Mouse (Mus musculus): ENCODE data around the gene Dpp6.

The Dpp6 gene

DNA sequence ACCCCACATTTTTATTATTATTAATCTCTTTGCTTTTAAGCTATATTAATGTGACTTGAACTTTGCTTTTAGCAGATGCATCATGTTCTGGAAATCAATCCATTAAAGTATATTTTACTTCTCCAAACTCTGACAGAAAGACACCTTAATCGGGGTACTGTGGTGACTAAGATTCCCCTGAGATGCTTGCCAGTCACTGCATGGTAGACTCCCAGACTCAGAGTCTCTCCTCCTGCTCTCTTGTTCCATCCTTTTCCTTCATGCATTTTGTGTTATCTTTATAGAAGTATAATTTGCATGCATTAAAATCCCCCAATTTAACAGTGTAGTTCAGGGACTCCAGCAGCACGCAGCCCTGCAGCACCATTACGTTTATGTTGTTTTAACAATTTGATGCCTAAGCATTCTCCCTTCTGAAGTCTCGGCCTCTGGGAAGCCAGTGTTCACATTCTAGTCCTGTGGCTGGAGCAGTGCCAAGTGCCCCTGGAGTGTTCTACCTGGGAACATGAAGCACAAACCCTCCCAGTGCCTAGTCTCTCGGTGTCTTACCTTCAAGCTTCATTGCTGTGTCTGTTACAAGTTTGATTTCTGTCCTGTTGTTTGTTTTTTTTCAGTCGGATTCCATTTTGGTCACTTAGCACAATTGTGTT, 153.1 kb downstream of the Dpp6 start:
- no peak for DNase-seq (ENCODE audit: low spot score in 2 of 2)

GRCm38 (mm10) chr5:26973166-26973565, 156.2 kb downstream of the Dpp6 start:
- DNase-seq (ENCODE audit: low spot score in 2 of 2), result no peak

- no peak for DNase-seq (ENCODE audit: low spot score in 2 of 2)
These were observed 162.3 kb downstream of the Dpp6 start for GRCm38 (mm10) chr5:26979348-26979747.

- no peak for DNase-seq (ENCODE audit: low spot score in 2 of 2)
These were observed 162.8 kb downstream of the Dpp6 start for GRCm38 (mm10) chr5:26979755-26980154.

- DNase-seq (ENCODE audit: low spot score in 2 of 2), result no peak
These were observed 168.1 kb downstream of the Dpp6 start for GRCm38 (mm10) chr5:26985114-26985513.

DNA sequence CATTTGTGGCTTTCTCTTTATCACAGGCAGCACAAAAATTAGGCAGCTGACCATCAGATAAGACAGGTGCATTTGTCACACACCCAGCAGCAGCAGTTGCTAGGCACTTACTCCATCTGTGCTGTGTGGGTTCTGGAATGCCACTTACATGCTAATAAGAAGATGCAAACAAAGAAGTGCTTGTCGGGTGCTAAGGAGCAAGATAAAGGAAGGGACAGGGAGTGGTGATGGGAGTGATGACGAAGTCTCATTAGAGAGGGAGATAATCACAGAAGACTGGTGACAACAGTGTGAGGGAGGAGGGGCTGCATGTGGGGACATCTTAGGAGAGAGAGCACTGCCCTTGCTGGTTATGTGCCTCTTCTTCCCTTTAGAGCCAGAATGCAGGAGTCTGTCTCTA, 174.6 kb downstream of the Dpp6 start:
- no peak for DNase-seq (ENCODE audit: low spot score in 2 of 2)

DNA sequence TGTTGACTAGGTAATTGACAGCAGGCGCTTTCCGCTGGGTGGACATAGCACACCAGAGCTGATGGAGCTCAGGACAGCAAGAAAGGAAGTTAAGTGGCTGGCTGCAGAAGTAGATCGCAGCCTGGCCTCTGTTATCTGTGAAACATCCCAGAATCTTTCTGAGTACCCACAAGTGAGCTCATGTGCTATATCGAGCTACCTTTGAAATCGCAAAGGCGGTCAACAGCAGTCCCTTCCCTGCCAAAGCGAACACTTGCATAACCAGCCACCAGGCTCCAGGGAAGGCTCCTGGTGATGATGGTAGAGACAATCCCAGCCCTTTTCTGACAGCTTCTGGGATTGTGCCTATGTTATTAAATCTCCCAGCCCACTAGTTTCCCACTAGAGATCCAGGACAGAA, 186.5 kb downstream of the Dpp6 start:
- DNase-seq (ENCODE audit: low spot score in 2 of 2), result no peak

- no peak for DNase-seq (ENCODE audit: low spot score in 2 of 2)
These were observed 192.2 kb downstream of the Dpp6 start for GRCm38 (mm10) chr5:27009157-27009556.

DNA sequence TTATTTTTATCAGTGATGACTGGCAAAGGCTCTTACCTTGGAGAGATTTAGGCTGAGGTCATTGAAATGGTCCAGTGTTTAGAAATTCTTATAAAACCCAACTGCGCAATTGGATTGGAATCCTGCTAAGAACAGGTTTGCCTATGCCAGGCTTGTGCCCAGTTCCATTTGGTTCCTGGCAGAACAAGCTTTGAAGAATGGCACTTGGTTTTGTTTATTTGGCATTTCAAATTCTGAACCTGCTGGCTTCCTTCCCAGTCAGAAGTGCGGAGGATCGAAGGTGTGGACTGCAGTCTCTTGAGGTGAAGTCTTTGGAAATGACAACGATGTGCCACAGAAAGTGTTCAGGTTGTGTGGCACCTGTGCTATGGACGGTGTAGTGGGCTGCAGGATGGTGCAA, 193.6 kb downstream of the Dpp6 start:
- no peak for DNase-seq (ENCODE audit: low spot score in 2 of 2)

DNA sequence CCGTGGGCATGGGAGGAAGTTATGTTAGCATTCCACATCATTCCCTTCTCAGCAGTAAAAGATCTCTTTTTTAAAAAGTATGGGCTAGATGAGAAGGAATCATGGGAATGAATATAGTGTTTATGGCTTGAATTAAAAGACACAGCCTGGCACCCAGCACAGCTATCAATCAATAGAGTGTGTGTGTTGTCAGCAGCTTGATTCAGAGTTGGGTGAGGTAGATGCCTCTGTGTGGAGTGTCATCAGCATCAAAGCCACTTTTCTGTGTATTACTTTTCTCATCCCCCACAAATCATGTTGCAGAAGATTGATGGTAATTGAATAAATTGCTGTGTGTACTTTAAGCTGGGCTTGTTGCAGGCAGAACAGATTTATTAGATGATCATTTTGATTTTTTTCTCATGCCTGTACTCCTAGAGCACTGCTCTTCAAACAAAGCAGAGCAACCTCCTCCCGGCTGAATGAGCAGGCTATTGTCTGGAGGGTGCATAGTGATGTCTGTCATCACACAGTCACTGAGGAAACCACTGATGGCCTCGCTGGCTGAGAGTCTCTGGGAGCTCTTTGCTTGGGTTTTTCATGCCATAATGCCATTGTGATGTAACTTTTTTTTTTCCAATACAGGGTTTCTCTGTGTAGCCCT, 201.4 kb downstream of the Dpp6 start:
- no peak for DNase-seq (ENCODE audit: low spot score in 2 of 2)

GRCm38 (mm10) chr5:27028611-27029010, 211.6 kb downstream of the Dpp6 start:
- DNase-seq (ENCODE audit: low spot score in 2 of 2), result no peak

DNA sequence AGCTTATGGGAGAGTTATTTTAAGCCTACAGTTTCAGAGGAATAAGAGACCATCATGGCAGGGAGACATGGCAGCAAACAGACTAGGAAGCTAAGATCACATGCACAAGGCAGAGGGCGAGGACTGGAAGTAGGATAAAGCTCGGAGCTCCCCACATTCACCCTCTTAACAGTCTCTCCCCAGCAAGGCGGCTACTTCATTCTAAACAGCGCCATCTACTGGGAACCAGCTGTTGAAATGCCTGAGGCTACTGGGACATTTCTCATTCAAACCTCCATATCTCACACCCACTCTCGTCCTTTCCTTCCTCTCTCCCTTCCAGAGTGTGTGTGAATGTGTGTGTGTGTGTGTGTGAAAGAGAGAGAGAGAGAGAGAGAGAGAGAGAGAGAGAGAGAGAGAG, 212.8 kb downstream of the Dpp6 start:
- DNase-seq (ENCODE audit: low spot score in 2 of 2), result no peak

GRCm38 (mm10) chr5:27034858-27035257, 217.9 kb downstream of the Dpp6 start:
- DNase-seq (ENCODE audit: low spot score in 2 of 2), result no peak

GRCm38 (mm10) chr5:27035291-27035690, 218.3 kb downstream of the Dpp6 start:
- DNase-seq (ENCODE audit: low spot score in 2 of 2), result no peak

- no peak for DNase-seq (ENCODE audit: low spot score in 2 of 2)
These were observed 218.9 kb downstream of the Dpp6 start for GRCm38 (mm10) chr5:27035891-27036290.

DNA sequence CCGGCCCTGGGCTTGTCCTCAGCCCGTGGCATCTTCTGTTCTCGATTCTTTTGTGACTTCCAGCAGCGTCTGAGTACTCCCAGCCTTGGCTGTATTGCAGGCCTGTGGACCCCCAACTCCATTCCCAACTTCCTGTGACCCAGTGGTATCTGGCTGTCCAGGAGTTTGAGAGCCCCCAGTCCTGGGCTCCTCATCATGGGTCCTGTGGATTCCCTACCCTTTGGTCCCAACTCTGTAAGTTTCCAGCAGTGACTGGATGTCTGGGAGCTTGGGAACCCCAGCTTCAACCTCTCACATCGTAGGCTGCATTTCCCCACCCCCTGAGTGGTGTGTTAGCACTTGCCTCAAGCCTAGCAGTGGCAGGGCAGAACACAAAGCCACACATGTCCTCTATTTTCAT, 220.8 kb downstream of the Dpp6 start:
- DNase-seq (ENCODE audit: low spot score in 2 of 2), result no peak

GRCm38 (mm10) chr5:27048167-27048566, 231.2 kb downstream of the Dpp6 start:
- no peak for DNase-seq (ENCODE audit: low spot score in 2 of 2)

- DNase-seq (ENCODE audit: low spot score in 2 of 2), result no peak
These were observed 231.9 kb downstream of the Dpp6 start for GRCm38 (mm10) chr5:27048926-27049325.

- DNase-seq (ENCODE audit: low spot score in 2 of 2), result no peak
These were observed 232.5 kb downstream of the Dpp6 start for GRCm38 (mm10) chr5:27049341-27050091.

GRCm38 (mm10) chr5:27051250-27051649, 234.2 kb downstream of the Dpp6 start:
- DNase-seq (ENCODE audit: low spot score in 2 of 2), result no peak

DNA sequence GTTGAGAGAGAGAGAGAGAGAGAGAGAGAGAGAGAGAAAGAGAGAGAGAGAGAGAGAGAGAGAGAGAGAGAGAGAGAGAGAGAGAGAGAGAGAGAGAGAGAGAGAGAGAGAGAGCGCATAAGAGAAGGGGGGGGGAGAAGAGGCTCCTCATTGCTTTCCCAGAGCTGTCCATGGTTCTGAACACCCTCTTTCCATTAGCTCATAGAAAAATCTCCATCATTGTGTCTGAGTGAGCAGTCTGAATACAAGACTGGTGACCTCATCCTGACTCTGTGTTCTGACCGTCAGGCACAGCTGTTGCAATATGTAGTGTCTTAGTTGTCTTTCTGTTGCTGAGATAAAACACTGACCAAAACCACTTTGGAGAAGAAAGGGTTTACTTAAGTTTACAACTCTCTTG, 235.4 kb downstream of the Dpp6 start:
- DNase-seq (ENCODE audit: low spot score in 2 of 2), result no peak

GRCm38 (mm10) chr5:27056436-27056835, 239.4 kb downstream of the Dpp6 start:
- no peak for DNase-seq (ENCODE audit: low spot score in 2 of 2)

GRCm38 (mm10) chr5:27060114-27060513, 243.1 kb downstream of the Dpp6 start:
- no peak for DNase-seq (ENCODE audit: low spot score in 2 of 2)
